Mouse (Mus musculus) myocyte (in vitro differentiated cells): Measurements from ENCODE around the gene Slc7a8.

Experiments used
- E2F4 ChIP-seq: IDR thresholded peaks from one replicate; pipeline ENCODE4 v1.6.1; 2011; ENCODE audit warnings: mild to moderate bottlenecking, control low read depth, moderate library complexity; ENCODE audit not compliant: insufficient read depth
- MAX ChIP-seq: IDR thresholded peaks from one replicate; pipeline ENCODE4 v1.6.1; 2011; ENCODE audit warnings: low read depth, mild to moderate bottlenecking, control low read depth
- POLR2A ChIP-seq: IDR thresholded peaks from one replicate; pipeline ENCODE4 v1.6.1; 2011; ENCODE audit warnings: low read depth, mild to moderate bottlenecking, control low read depth, moderate library complexity; ENCODE audit not compliant: insufficient read length
- POLR2AphosphoS2 ChIP-seq: IDR thresholded peaks from one replicate; pipeline ENCODE4 v1.6.1; 2011; ENCODE audit warnings: low read depth, control low read depth; ENCODE audit not compliant: insufficient read length
- SRF ChIP-seq: IDR thresholded peaks from one replicate; pipeline ENCODE4 v1.6.1; 2011; ENCODE audit warnings: low read depth; ENCODE audit not compliant: control insufficient read depth, insufficient read length
- TCF12 ChIP-seq: IDR thresholded peaks from one replicate; pipeline ENCODE4 v1.6.1; 2011; ENCODE audit warnings: mild to moderate bottlenecking, control low read depth; ENCODE audit not compliant: poor library complexity, insufficient read depth, severe bottlenecking
- USF1 ChIP-seq: IDR thresholded peaks from one replicate; pipeline ENCODE4 v1.6.1; 2011; ENCODE audit warnings: low read depth, mild to moderate bottlenecking, control low read depth, moderate library complexity

DNA sequence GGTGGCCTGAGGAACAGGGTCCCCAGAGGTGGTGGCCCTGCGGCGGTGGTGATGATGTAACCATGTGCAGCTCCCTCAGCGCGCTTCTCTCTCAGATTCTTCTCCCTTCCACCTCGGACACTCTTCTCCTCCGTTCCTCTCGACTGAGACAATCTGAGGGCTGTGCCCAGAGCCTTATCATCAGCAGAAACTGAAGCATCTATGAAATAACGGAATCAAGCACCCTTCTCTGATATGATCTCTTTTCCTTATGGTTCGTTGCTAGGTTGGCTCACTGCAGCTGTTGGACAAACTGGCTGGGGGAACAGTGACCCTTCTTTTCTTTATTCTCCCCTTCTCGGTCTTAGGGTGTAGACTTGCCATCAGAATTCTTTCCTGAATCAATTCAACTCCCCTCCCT, 78.5 kb downstream of the Slc7a8 start:
- TF ChIP-seq TCF12 (no peak), MAX (no peak), POLR2AphosphoS2 (no peak), E2F4 (no peak), POLR2A (no peak), USF1 (no peak), SRF (no peak)
